Mouse (Mus musculus) lung, adult 2 months (tissue): ENCODE results near the gene Pycr1.

Experiments
- CTCF ChIP-seq: fragments of 200-500 bp; IDR thresholded peaks from 2 replicates; pipeline ENCODE4 v1.5.1; 2011; ENCODE audit warnings: mild to moderate bottlenecking, low read length, control low read depth; ENCODE audit not compliant: insufficient read depth
- POLR2A ChIP-seq: fragments of 200-500 bp; IDR thresholded peaks from 2 replicates; pipeline ENCODE4 v1.6.1; 2011; ENCODE audit warnings: low read depth, mild to moderate bottlenecking, control low read depth, low read length, borderline replicate concordance; ENCODE audit errors: extremely low read depth

DNA sequence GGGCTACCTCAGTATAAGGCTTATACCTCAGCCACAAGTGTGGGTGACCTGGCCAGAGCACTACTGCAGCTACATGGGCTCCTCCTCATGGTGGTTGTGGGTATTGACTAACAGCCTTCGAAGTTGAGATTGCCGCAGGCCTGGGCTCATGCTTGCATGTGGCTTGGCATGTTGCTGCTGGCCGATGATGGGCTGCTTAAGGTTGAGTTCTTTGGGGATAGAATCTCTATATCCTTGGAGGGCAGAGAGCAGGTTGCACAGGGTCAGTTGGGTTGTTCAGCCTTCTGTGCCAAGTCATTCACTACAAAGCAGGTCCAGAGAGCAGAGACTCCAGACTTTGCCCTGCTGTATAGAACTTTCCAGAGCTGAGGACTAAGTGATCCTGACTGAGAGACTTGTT is 36.3 kb upstream of the Pycr1 start:
- TF ChIP-seq CTCF (peak; percentile 71), POLR2A (no peak)
